Mouse (Mus musculus): ENCODE data around the gene Il22ra1. TPM values are rescaled to one million over a fixed set of nuclear protein-coding genes. Genes with fewer than 3 reads are reported as not detected.

The Il22ra1 gene
- total RNA-seq, 2 experiments from 2014 or later: not detected

DNA sequence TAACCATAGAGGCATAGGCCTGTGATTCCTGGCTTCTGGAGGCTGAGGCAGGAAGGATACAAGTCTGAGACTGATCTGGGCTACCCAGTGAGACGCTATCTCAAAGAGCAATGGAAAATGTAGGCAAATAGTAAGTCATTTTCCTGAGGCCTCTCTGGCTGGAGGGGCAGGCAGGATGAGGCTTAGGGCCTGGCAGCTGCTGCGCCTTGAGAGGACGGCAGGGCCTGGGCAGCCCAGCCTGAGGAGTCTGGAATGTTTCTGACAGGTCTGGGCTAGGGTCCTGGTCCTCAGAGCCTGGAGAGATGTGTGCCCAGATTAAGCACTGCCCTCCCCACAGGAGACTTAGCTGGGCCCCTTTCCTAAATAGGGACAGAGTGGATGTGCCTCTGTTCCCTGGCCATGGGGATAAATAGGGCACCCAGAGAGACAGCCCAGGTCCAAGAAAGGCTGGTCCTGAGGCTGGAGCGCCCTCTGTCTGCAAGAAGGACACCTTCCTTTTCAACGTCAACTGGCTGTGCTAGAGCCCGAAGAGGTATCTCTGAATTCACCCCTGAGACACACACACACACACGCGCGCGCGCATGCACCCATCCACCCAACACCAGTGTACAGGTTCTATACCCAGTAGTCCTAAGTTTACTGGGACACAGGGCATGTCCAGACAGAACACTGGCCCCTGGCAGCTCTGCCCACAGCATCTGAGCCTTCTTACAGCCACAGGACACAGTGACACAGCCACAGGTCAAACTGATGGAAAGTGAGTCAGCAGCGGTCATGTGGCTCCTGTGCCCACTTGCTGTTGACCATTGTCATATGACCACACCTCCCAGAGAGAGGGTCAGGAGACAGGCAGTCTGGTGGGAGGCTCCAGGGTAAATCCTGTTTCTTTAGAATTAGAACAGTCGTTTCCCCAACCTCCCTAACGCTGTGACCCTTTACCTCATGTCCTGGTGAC is 40.9 kb downstream of the Il22ra1 start:
- no peak for ATAC-seq (replicated peaks; ENCODE audit: poor library complexity, severe bottlenecking)

DNA sequence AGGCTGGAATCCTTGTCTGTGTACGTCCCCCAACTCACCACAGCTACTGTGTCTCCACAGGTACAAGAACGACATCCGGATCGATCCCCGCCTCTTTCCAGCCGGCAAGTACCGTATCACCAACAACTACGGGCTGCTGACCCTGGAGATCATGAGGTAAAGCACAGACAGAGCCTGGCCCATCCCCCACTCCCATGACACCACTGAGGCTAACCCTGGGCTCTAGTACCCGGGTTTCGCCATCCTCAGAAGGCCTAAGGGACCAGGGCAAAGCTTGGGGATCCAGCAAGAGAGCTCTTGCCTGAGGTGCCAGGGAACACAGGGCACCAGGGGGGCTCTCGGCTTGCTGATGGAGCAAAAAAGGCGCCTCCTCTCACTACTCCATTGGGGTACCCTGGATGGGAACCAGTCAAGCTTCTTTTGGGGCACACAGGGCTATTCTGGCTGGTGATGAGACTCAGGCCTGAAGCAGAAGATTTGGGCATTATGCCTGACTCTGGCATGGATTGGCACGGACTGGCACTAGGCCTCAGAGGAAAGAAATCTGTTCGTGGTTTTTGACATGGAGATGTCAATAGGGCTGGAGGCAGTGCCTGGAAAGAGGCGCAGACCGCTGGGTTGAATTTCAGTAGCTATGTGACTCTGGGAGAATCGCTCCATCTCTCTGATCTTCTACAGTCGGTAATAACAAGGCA is 42.8 kb downstream of the Il22ra1 start:
- no peak for ATAC-seq (replicated peaks; ENCODE audit: poor library complexity, severe bottlenecking)

DNA sequence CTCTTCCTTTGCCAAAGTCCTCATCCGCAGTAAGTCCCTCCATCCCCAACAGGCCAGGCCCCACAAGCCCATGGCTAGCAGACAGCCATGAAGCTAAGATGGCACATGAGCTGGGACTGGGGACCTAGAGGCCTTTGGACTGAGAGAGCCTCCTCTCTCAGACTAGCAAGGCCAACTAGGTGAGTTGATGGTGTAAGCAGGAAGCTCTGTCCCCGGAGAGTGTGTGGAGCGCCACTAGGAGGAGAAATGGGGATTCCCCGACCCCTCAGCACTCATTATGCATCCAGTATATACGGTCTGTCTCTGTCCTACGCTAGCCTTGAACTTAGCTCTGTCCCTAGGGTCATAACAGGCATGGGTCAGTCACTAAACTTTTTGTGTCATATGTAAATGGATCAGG is 43.6 kb downstream of the Il22ra1 start:
- ATAC-seq (replicated peaks; ENCODE audit: poor library complexity, severe bottlenecking): no peak

DNA sequence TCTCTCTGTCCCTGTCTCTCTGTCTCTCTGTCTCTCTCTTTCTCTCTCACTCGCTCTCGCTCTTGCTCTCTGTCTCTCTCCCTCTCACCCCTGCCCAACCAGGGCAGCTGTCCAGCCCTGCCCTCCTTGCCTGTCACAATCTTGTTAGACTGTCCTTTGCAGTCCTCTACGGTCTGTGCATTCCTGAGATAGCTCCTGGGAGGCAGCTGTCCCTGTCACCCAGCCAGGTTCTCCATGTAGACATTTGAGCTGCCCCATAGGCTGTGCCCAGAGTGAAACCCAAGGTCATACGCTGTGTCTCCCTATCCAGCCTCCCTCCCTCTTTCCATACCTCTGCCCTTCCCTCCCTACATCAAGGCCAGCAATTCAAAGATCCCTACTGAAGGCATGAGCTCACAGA is 44.7 kb downstream of the Il22ra1 start:
- no peak for ATAC-seq (replicated peaks; ENCODE audit: poor library complexity, severe bottlenecking)

DNA sequence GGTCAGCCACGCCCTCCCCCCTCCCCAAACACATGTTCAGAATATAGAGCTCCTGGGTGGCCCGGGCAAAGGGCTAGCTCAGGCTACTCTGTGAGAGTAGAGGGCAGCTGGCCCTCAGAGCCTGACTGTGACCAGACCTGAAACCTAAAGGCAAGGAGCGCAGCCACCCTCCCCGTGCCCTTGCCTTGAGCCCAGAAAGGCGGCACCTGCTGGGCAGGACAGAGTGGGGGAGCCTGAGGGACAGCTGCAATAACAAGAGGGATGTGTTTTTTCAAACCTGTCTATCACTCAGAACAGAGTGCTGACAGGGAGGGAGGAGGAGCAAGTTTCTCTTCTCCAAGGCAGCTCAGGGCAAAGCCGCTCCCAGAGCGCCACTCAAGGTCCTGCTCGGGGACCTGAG is 46.5 kb downstream of the Il22ra1 start:
- no peak for ATAC-seq (replicated peaks; ENCODE audit: poor library complexity, severe bottlenecking)

DNA sequence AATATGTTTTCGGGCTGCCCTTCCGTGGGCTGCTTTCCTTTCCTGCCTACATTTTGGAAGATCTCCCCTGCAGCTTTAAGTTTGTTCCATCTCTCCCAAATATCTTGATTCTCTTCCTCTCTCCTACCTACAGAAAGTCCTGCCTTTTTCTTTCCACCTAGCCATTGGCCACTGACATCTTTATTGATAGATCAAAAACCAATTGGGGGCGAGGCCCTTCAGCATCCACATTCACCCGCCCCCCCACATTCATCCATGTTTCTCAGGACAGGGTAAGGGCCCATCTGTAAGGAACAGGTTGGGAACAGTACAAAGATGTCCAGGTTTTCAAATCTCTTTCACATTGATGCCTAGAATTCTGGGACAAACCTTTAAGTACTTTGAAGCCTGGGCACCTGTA is 48.9 kb downstream of the Il22ra1 start:
- ATAC-seq (replicated peaks; ENCODE audit: poor library complexity, severe bottlenecking): no peak

DNA sequence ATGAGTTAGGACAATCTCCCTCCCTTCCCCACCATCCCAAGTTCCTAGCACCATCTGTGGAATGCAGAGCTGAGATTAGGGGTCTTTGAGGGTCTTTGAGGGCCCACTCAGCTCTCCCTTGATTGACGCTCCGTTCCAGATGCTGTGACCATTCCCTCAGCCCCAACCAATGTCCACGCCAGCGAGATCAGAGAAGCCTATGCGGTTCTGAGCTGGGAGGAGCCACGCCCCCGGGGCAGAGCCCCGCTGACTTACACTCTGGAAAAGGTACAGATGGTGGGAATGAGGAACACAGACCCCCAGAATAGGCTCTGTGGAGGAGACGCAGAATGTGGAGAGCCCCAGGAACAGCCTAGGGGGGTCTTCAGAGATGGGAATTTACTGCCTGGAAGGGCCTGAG is 51.7 kb downstream of the Il22ra1 start:
- ATAC-seq (replicated peaks; ENCODE audit: poor library complexity, severe bottlenecking): no peak

DNA sequence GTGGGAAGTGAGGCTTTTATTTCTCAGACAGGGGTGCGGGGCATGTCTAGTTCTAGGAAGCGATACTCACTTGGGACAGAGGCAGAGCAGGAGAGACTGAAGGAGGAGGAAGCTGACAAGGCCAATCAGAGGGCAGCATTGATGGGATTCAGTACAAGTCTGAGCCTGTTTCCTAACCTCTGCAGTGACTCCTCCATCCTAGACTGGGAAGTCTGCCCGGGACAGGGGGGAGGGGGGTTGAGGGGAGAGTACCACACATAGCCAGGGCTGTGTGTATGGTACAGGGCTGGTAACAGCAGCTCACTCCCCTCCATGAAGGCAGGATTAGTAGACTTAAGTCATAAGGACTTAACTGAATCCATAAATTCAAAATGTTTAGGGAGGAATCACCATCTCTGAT is 52.3 kb downstream of the Il22ra1 start:
- ATAC-seq (replicated peaks; ENCODE audit: poor library complexity, severe bottlenecking): no peak; the same call in 1 of the 2 replicates

DNA sequence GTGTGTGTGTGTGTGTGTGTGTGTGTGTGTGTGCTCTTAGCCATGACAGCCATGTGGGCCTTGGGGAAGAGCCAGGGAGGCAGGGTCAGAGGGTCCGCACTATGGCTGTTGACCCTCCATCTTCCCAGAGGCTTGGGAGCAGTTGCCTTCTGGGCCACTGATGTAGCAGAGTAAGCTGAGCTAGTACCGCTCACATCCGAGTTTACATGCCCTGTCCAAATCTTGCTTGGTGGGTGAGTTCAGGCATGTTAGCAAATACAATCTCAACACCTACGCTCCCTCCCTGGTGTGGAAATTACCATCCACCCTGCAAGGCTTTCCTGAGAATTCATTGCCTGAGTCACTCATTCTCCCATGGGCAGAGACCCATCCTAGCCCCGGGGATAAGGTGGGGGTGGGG is 53.3 kb downstream of the Il22ra1 start:
- ATAC-seq (replicated peaks; ENCODE audit: poor library complexity, severe bottlenecking): no peak

DNA sequence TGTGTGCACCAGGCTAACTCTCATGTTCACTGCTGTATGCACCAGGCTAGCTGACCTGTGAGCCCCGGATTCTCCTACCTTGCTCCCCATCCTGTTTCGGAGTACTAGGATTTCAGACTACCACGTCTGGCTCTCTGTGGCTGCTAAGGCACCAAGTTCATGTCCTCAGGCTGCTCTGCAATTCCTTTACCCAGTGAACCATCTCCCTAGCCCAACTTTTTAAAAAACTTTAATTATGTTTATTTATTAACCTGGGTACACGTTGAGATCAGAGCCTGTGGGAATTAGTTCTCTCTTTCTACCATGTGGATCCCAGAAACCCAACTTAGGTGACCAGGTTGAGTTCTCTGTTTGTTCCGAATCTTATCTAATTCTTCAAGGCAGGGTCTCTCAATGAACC is 58.6 kb downstream of the Il22ra1 start:
- ATAC-seq (replicated peaks; ENCODE audit: poor library complexity, severe bottlenecking): no peak

DNA sequence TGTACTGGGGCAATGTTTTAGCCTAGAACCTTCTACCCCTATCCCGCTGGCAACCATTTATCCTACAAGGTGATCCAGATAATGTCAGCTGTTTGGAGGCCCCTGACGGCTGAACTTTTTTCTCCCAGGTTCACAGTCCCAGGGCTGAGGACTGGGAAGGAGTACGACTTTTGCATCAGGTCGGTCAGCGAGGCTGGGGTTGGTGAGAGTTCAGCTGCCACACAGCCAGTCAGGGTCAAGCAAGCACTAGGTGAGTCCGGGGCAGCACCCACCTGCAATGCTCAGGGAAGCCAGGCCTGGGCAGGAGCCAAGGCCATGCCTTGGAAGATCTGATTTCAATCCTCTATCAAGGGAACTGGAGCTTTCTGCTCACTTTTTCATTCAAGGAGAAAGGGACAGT is 59.3 kb downstream of the Il22ra1 start:
- no peak for ATAC-seq (replicated peaks; ENCODE audit: poor library complexity, severe bottlenecking)

DNA sequence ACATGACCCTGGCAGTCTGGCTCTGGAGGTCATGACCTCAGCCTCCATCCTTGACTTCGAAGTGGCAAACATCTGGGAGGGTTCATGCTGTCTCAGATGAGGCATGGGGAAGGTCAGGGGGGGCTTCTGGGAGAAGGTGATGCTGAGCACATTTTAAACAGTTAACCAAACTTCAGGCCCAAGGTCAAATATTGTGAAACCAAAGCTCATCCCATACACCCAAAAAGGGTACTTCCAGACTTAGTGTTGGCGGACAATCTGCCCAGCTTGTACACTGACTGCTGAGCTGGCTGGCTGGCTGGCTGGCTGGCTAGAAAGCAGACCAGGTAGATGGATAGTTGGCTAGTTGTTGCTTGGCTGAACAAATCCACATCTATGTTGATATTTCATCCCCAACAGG is 61.2 kb downstream of the Il22ra1 start:
- ATAC-seq (replicated peaks; ENCODE audit: poor library complexity, severe bottlenecking): no peak

DNA sequence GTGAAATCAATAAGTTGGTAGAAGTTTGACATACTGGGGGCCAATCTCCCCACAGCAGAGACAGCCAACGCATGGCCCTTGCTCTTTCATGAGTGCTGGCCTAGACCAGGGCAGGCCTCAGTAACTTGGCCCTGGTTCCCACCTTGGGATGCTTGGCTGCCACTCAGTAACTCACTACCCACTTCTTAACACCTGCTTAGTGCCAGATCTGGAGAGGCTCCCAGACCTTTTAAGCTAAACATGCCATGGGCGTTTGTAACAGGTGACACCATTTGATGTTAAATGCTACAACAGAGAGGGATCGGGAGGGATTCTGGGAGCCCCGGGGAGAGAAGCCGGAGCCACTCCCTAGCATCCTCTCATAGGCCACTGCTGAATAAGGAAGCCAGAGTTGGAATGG is 64.8 kb downstream of the Il22ra1 start:
- no peak for ATAC-seq (replicated peaks; ENCODE audit: poor library complexity, severe bottlenecking)

DNA sequence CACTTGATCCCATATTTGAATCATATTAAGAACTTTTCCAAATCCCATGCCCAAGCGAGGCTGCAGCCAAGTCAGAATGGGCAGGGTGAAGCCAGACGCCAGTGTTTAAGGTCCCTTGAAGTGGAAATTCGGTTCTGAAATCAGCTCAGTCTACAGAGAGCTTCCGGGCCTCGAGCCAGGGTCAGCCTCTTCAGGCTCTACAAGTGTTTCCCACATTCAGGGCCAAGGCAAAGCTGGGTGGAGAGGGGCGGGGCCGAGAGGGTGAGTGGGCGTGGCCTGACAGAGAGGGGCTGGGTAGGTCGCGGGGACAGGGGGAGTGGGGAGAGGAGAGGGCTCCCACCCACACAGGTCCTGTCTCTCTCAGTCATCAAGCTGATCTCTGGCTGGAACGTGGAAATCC is 70.0 kb downstream of the Il22ra1 start:
- ATAC-seq (replicated peaks; ENCODE audit: poor library complexity, severe bottlenecking): no peak

DNA sequence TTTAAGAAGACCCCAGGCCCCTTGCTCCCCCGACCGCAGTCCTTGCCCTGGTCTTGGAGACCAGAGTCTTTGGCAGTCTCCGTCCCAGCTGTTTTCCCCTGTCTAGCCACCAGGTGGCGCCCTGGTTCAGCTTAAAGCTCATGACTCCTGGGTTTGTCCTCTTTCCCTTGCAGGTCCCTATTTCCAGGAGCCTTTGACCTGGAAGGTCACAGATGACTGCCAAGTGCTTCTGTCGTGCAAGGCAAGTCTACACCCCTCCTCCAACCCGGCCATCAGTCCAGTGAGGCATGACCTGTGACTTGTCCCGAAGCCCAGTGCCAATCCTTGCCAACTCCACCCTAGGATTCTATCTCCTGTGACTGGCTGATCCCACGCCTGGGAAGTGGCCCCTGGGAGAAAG is 73.6 kb downstream of the Il22ra1 start:
- peak; percentile 69 for ATAC-seq (replicated peaks; ENCODE audit: poor library complexity, severe bottlenecking)

Other genes starting within 250 kb of the Il22ra1 start
- gene Stpg1, start 233.4 kb upstream of the Il22ra1 start, total RNA-seq (2014; fragmentation: Nextera tagmentation): not detected in 2 replicates
- gene Stpg1, start 233.4 kb upstream of the Il22ra1 start, total RNA-seq (2017): not detected in 2 replicates
- gene Nipal3, start 233.1 kb upstream of the Il22ra1 start, total RNA-seq (2014; fragmentation: Nextera tagmentation): 5.7 and 8.4 TPM in 2 replicates
- 21.9 and 29.1 TPM in 2 replicates for gene Nipal3, start 233.1 kb upstream of the Il22ra1 start, total RNA-seq (2017)
- not detected in 2 replicates for gene Grhl3, start 154.5 kb upstream of the Il22ra1 start, total RNA-seq (2014; fragmentation: Nextera tagmentation)
- not detected in 2 replicates for gene Grhl3, start 154.5 kb upstream of the Il22ra1 start, total RNA-seq (2017)
- gene Ifnlr1, start 41.9 kb upstream of the Il22ra1 start, total RNA-seq (2014; fragmentation: Nextera tagmentation): not detected in 2 replicates
- gene Ifnlr1, start 41.9 kb upstream of the Il22ra1 start, total RNA-seq (2017): 0.17 and 0.52 TPM in 2 replicates
- not detected in 2 replicates for gene Myom3, start 31.5 kb downstream of the Il22ra1 start, total RNA-seq (2014; fragmentation: Nextera tagmentation)
- not detected in 2 replicates for gene Myom3, start 31.5 kb downstream of the Il22ra1 start, total RNA-seq (2017)
- gene Srsf10, start 127.6 kb downstream of the Il22ra1 start, total RNA-seq (2014; fragmentation: Nextera tagmentation): 140 TPM in 2 replicates
- 191 and 201 TPM in 2 replicates for gene Srsf10, start 127.6 kb downstream of the Il22ra1 start, total RNA-seq (2017)
- 65.4 and 67.9 TPM in 2 replicates for gene Pnrc2, start 145.7 kb downstream of the Il22ra1 start, total RNA-seq (2014; fragmentation: Nextera tagmentation)
- 159 and 192 TPM in 2 replicates for gene Pnrc2, start 145.7 kb downstream of the Il22ra1 start, total RNA-seq (2017)
- gene Cnr2, start 167.2 kb downstream of the Il22ra1 start, total RNA-seq (2014; fragmentation: Nextera tagmentation): 4.5 and 6.0 TPM in 2 replicates
- 4.0 and 5.1 TPM in 2 replicates for gene Cnr2, start 167.2 kb downstream of the Il22ra1 start, total RNA-seq (2017)
- 62.1 and 116 TPM in 2 replicates for gene Fuca1, start 192.6 kb downstream of the Il22ra1 start, total RNA-seq (2014; fragmentation: Nextera tagmentation)
- gene Fuca1, start 192.6 kb downstream of the Il22ra1 start, total RNA-seq (2017): 68.2 and 68.6 TPM in 2 replicates
- 51.5 and 61.2 TPM in 2 replicates for gene Hmgcl, start 218.3 kb downstream of the Il22ra1 start, total RNA-seq (2014; fragmentation: Nextera tagmentation)
- gene Hmgcl, start 218.3 kb downstream of the Il22ra1 start, total RNA-seq (2017): 36.6 and 40.8 TPM in 2 replicates
- gene Gale, start 235.6 kb downstream of the Il22ra1 start, total RNA-seq (2014; fragmentation: Nextera tagmentation): 6.3 and 11.1 TPM in 2 replicates
- gene Gale, start 235.6 kb downstream of the Il22ra1 start, total RNA-seq (2017): 5.0 and 5.3 TPM in 2 replicates
- 28.6 and 60.0 TPM in 2 replicates for gene Lypla2, start 244.5 kb downstream of the Il22ra1 start, total RNA-seq (2014; fragmentation: Nextera tagmentation)
- gene Lypla2, start 244.5 kb downstream of the Il22ra1 start, total RNA-seq (2017): 19.4 and 20.4 TPM in 2 replicates

Measured in granulocyte monocyte progenitor cell, adult 5-6 weeks (primary cell).